Mouse (Mus musculus): Measurements from ENCODE around the gene Edil3. TPM values are rescaled to one million over a fixed set of nuclear protein-coding genes. Genes with fewer than 3 reads are reported as not detected.

Edil3 gene
- polyA plus RNA-seq (2015; fragmentation: Nextera tagmentation; extraction: Ambion mirVana), result 2.6 and 3.3 TPM in 2 replicates

- Histone ChIP-seq H3K4me1 (replicated peaks) (peaks cover 13% of the 10 kb centered on the region; the same call in 1 of the 2 replicates), H3K9me3 (replicated peaks) (no peaks in the 10 kb centered on the region), H3K4me2 (peak within 1 kb of the TSS; percentile 97), H3K27ac (no peak within 1 kb of the TSS), H3K9ac (peak within 1 kb of the TSS; percentile 42), H3K36me3 (no peaks in the 10 kb centered on the region), H3K27me3 (no peaks in the 10 kb centered on the region), H3K4me3 (peak within 1 kb of the TSS; percentile 80)
- WGBS, result under 1% methylated on average over 60 of the region's 60 CpGs
- ATAC-seq (replicated peaks; ENCODE audit: insufficient number of reproducible peaks, insufficient read depth, low FRiP score, low read depth), result peak; percentile 82
These were observed at the start of gene Edil3 for GRCm38 (mm10) chr13:88821440-88822331. Gene Edil3, plus strand, starts transcription at chr13:88821472.

GRCm38 (mm10) chr13:88799186-88799585, 22.1 kb upstream of the Edil3 start:
- Histone ChIP-seq H3K4me2 (no peak overlapping the region), H3K4me1 (replicated peaks) (no peaks in the 10 kb centered on the region), H3K36me3 (no peaks in the 10 kb centered on the region), H3K27me3 (no peaks in the 10 kb centered on the region), H3K9me3 (replicated peaks) (no peaks in the 10 kb centered on the region), H3K4me3 (no peak overlapping the region), H3K27ac (no peak overlapping the region), H3K9ac (no peak overlapping the region)
- 74% methylated on average over 1 of the region's 1 CpGs for WGBS
- no peak for ATAC-seq (replicated peaks; ENCODE audit: insufficient number of reproducible peaks, insufficient read depth, low FRiP score, low read depth)

GRCm38 (mm10) chr13:88801006-88801405, 20.3 kb upstream of the Edil3 start:
- Histone ChIP-seq H3K9ac (no peak overlapping the region), H3K36me3 (no peaks in the 10 kb centered on the region), H3K4me2 (no peak overlapping the region), H3K9me3 (replicated peaks) (no peaks in the 10 kb centered on the region), H3K27ac (no peak overlapping the region), H3K4me3 (no peak overlapping the region), H3K4me1 (replicated peaks) (no peaks in the 10 kb centered on the region), H3K27me3 (no peaks in the 10 kb centered on the region)
- ATAC-seq (replicated peaks; ENCODE audit: insufficient number of reproducible peaks, insufficient read depth, low FRiP score, low read depth), result no peak
- 82% methylated on average over 1 of the region's 1 CpGs for WGBS

GRCm38 (mm10) chr13:88805838-88806237, 15.4 kb upstream of the Edil3 start:
- no peak for ATAC-seq (replicated peaks; ENCODE audit: insufficient number of reproducible peaks, insufficient read depth, low FRiP score, low read depth)
- no peaks in the 10 kb centered on the region for H3K27me3 ChIP-seq
- WGBS, result 43% methylated on average over 1 of the region's 1 CpGs

GRCm38 (mm10) chr13:88806269-88806668, 15.0 kb upstream of the Edil3 start:
- no peak for ATAC-seq (replicated peaks; ENCODE audit: insufficient number of reproducible peaks, insufficient read depth, low FRiP score, low read depth)
- WGBS, result 83% methylated on average over 3 of the region's 3 CpGs
- Histone ChIP-seq H3K27ac (no peak overlapping the region), H3K4me1 (replicated peaks) (no peaks in the 10 kb centered on the region), H3K4me3 (no peak overlapping the region), H3K9me3 (replicated peaks) (no peaks in the 10 kb centered on the region), H3K4me2 (no peak overlapping the region), H3K36me3 (no peaks in the 10 kb centered on the region), H3K27me3 (no peaks in the 10 kb centered on the region), H3K9ac (no peak overlapping the region)

More at GRCm38 (mm10) chr13:88805838-88806237, 15.4 kb upstream of the Edil3 start:
- H3K9me3 ChIP-seq (replicated peaks), result no peaks in the 10 kb centered on the region
- no peak overlapping the region for H3K9ac ChIP-seq
- H3K4me2 ChIP-seq, result no peak overlapping the region
- no peaks in the 10 kb centered on the region for H3K36me3 ChIP-seq
- no peaks in the 10 kb centered on the region for H3K4me1 ChIP-seq (replicated peaks)
- H3K4me3 ChIP-seq, result no peak overlapping the region
- H3K27ac ChIP-seq, result no peak overlapping the region

- Histone ChIP-seq H3K4me1 (replicated peaks) (no peaks in the 10 kb centered on the region), H3K27me3 (no peaks in the 10 kb centered on the region), H3K9ac (no peak overlapping the region), H3K36me3 (no peaks in the 10 kb centered on the region), H3K9me3 (replicated peaks) (no peaks in the 10 kb centered on the region), H3K4me2 (no peak overlapping the region), H3K4me3 (no peak overlapping the region), H3K27ac (no peak overlapping the region)
- no peak for ATAC-seq (replicated peaks; ENCODE audit: insufficient number of reproducible peaks, insufficient read depth, low FRiP score, low read depth)
- 80% methylated on average over 1 of the region's 1 CpGs for WGBS
These were observed 11.2 kb upstream of the Edil3 start for GRCm38 (mm10) chr13:88810097-88810496.

- Histone ChIP-seq H3K9ac (no peak overlapping the region), H3K4me3 (peak overlapping the region; percentile 80), H3K36me3 (no peaks in the 10 kb centered on the region), H3K9me3 (replicated peaks) (no peaks in the 10 kb centered on the region), H3K27me3 (no peaks in the 10 kb centered on the region), H3K4me1 (replicated peaks) (peaks cover 13% of the 10 kb centered on the region; the same call in 1 of the 2 replicates), H3K4me2 (peak overlapping the region; percentile 97), H3K27ac (no peak overlapping the region)
- ATAC-seq (replicated peaks; ENCODE audit: insufficient number of reproducible peaks, insufficient read depth, low FRiP score, low read depth), result no peak
- 21% methylated on average over 5 of the region's 5 CpGs for WGBS
These were observed 475 bp upstream of the Edil3 start for GRCm38 (mm10) chr13:88820686-88821308.

- Histone ChIP-seq H3K27ac (no peak overlapping the region), H3K9me3 (replicated peaks) (no peaks in the 10 kb centered on the region), H3K27me3 (no peaks in the 10 kb centered on the region), H3K36me3 (no peaks in the 10 kb centered on the region), H3K9ac (peak overlapping the region; percentile 42), H3K4me2 (peak overlapping the region; percentile 97), H3K4me1 (replicated peaks) (peaks cover 13% of the 10 kb centered on the region; the same call in 1 of the 2 replicates), H3K4me3 (peak overlapping the region; percentile 80)
- no peak for ATAC-seq (replicated peaks; ENCODE audit: insufficient number of reproducible peaks, insufficient read depth, low FRiP score, low read depth)
- WGBS, result 17% methylated on average over 10 of the region's 10 CpGs
These were observed 1.1 kb downstream of the Edil3 start for GRCm38 (mm10) chr13:88822332-88822895.

- peak overlapping the region; percentile 80 for H3K4me3 ChIP-seq
- no peak for ATAC-seq (replicated peaks; ENCODE audit: insufficient number of reproducible peaks, insufficient read depth, low FRiP score, low read depth)
- WGBS, result 19% methylated on average over 10 of the region's 10 CpGs
- H3K9ac ChIP-seq, result no peak overlapping the region
- peaks cover 13% of the 10 kb centered on the region; the same call in 1 of the 2 replicates for H3K4me1 ChIP-seq (replicated peaks)
- peak overlapping the region; percentile 97 for H3K4me2 ChIP-seq
- no peaks in the 10 kb centered on the region for H3K27me3 ChIP-seq
- no peaks in the 10 kb centered on the region for H3K36me3 ChIP-seq
- H3K27ac ChIP-seq, result no peak overlapping the region
- no peaks in the 10 kb centered on the region for H3K9me3 ChIP-seq (replicated peaks)
These were observed 1.8 kb downstream of the Edil3 start for GRCm38 (mm10) chr13:88822976-88823521.

- no peaks in the 10 kb centered on the region for H3K9me3 ChIP-seq (replicated peaks)
- peaks cover 19% of the 10 kb centered on the region; the same call in 1 of the 2 replicates for H3K4me1 ChIP-seq (replicated peaks)
- H3K27me3 ChIP-seq, result no peaks in the 10 kb centered on the region
- no peak overlapping the region; the same call in 1 of the 2 replicates for H3K9ac ChIP-seq
- H3K27ac ChIP-seq, result no peak overlapping the region
- H3K4me2 ChIP-seq, result peak overlapping the region; percentile 97
- H3K36me3 ChIP-seq, result no peaks in the 10 kb centered on the region
- H3K4me3 ChIP-seq, result peak overlapping the region; percentile 80
- no peak for ATAC-seq (replicated peaks; ENCODE audit: insufficient number of reproducible peaks, insufficient read depth, low FRiP score, low read depth)
- 1% methylated on average over 25 of the region's 25 CpGs for WGBS
These were observed 2.5 kb downstream of the Edil3 start for GRCm38 (mm10) chr13:88823522-88824419.

Measured in heart, embryonic 15.5 days (tissue).